Mouse (Mus musculus): ENCODE measurements around the gene Aqp6.

Aqp6 gene

GRCm38 (mm10) chr15:99644776-99645175 lies 43.6 kb downstream of the Aqp6 start:
- DNase-seq (ENCODE audit: low spot score), result no peak

DNA sequence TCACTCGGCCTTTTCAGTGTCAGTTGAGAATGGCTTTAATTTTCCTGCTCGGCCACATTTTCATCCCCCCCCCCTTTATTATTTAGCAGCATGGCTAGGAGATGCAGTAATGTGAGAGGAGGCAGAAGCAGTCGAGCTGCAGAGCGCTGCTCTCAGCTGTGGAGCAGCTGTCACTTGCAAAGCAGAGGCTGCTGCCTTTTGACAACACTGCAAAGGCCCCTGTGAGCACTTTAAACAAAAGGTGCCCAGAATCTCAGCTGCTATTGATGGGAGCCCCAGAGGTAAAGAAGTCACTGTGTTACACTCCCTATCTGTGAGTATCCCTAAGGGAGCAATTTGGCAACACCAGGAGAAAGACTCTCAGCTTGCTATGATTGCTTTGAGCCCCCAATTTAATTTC lies 47.1 kb downstream of the Aqp6 start:
- DNase-seq (ENCODE audit: low spot score), result no peak

GRCm38 (mm10) chr15:99649067-99649761 lies 48.0 kb downstream of the Aqp6 start:
- DNase-seq (ENCODE audit: low spot score), result no peak

DNA sequence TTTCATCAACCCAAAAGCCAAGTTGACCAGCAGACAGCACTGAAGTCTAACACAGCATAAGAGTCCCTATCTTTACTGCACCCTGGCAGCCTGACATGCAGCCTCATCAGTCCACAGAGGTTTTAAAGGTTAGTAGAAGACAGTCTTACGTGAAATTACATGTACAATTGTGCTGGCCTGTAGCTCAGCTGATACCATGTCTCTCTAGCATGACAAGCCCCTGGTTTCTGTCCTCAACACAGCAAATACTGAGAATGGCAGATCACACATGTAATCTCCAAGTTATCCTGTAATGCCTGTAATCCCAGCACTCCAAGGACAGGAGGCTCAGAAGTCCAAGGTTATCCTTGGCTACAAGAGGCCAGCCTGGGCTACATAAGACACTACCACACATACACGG lies 49.1 kb downstream of the Aqp6 start:
- DNase-seq (ENCODE audit: low spot score), result no peak

DNA sequence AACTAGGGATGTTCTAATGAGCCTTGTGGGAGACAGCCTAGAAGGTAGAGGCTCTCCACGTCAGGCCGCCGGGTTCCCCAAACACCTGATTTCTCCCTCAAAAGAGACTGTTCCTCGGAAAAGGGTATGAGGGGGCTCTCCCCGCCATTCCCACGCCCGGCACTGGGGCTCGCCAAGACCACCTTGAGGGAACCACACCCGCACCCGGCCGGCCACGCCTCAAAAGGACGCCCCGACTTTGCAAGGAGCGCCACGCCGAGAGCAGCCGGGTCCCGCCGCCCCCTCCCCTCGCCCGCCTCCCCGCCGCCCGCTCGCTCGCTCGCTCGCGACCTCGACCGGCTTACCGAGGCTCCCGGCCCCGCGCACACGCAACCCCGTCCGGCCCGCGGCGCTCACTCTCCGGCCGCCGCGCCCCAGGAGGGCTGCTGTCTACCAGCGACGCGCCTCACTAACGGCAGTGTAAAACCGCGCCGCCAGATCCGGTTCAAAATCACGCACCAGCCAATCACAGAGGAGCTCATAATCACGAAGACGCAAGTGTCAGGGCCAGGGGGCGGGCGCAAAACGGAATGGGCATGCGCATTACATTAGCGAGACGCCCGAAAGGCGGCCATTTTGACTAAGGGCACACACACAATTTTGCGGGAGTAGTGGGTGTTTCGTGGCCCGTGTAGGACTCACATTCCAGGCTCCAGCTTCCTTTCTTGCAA lies 50.1 kb downstream of the Aqp6 start, which contains the start of gene Racgap1:
Racgap1 (minus strand) TSS at position 494 of the 710 bp plus-strand sequence.
- DNase-seq (ENCODE audit: low spot score), result peak; percentile 97

GRCm38 (mm10) chr15:99651984-99652872 lies 51.0 kb downstream of the Aqp6 start:
- no peak for DNase-seq (ENCODE audit: low spot score)

- no peak for DNase-seq (ENCODE audit: low spot score)
These were observed 52.1 kb downstream of the Aqp6 start for GRCm38 (mm10) chr15:99653291-99653690.

DNA sequence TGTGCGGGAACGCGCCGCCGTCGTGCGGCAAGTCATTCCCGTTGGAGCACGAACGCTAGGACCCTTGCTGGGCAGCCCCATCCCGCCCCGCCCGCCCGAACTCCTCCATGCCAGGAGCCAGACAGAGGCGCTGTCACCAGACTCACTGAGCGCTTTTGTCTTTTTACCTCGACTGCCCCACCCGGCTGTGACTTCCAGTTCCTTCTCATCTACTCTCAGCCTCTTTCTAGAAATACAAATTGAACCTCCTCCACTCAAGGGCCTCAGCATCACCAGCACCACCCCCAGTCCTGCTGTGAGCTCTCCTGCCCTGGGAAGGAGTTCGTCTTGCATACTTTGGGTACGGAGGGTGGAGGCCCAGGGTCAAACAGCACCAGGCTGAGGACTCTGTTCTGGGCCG lies 52.7 kb downstream of the Aqp6 start:
- no peak for DNase-seq (ENCODE audit: low spot score)
